28 mouse cellular contexts compared by ENCODE assay signal in genomic region chr6:61127238-61127637, GRCm38 (mm10). TPM values are rescaled to one million over a fixed set of nuclear protein-coding genes. Genes with fewer than 3 reads are reported as not detected.
"Had no signal": no experiment of that assay in that cellular context is flagged by ENCODE, and none has a peak within 500 bp of the region (broad histone marks: within the 10 kb centered on the region; RNA-seq: fewer than 3 reads in every experiment).

No protein-coding gene starts in this region.

- H3K27ac ChIP-seq: gastrocnemius, adult 2 months; heart, embryonic 10.5 days; heart, embryonic 13.5 days; heart, embryonic 15.5 days; hindbrain, embryonic 10.5 days; hindbrain, embryonic 12.5 days; hindbrain, embryonic 14.5 days; layer of hippocampus, adult 2 months; left cerebral cortex, adult 2 months; limb, embryonic 10.5 days; limb, embryonic 12.5 days; liver, embryonic 13.5 days; liver, embryonic 15.5 days had no signal

- H3K4me2 ChIP-seq: heart, embryonic 13.5 days; heart, embryonic 15.5 days; hindbrain, embryonic 12.5 days; hindbrain, embryonic 14.5 days; limb, embryonic 12.5 days; liver, embryonic 11.5 days; liver, embryonic 13.5 days; liver, embryonic 15.5 days had no signal

- H3K4me3 ChIP-seq: gastrocnemius, adult 2 months; heart, embryonic 10.5 days; heart, embryonic 13.5 days; heart, embryonic 15.5 days; hindbrain, embryonic 10.5 days; hindbrain, embryonic 12.5 days; layer of hippocampus, adult 2 months; left cerebral cortex, adult 2 months; limb, embryonic 10.5 days; limb, embryonic 12.5 days; liver, embryonic 13.5 days; liver, embryonic 15.5 days had no signal

- DNase-seq: gastrocnemius, adult 2 months; gastrocnemius, postnatal 10 days; gastrocnemius, postnatal 25 days; heart, adult 18-20 months; heart, postnatal 14 days; heart, postnatal 36 days; kidney, adult 18-20 months; kidney, adult 8-10 months; kidney, postnatal 10 days; kidney, postnatal 25 days; kidney, postnatal 4 days; liver; liver, embryonic 13.5 days had no signal

- H3K27me3 ChIP-seq: heart, embryonic 13.5 days; heart, embryonic 15.5 days; hindbrain, embryonic 12.5 days; limb, embryonic 12.5 days; liver, embryonic 13.5 days; liver, embryonic 15.5 days had no signal

- ATAC-seq: hindbrain, embryonic 16.5 days; inflammation-experienced regulatory T-cells, adult 6 months; intestine, postnatal 0 days had no signal

- H3K9me3 ChIP-seq: heart, embryonic 13.5 days; heart, embryonic 15.5 days; hindbrain, embryonic 10.5 days; limb, embryonic 10.5 days; limb, embryonic 12.5 days; liver, embryonic 13.5 days; liver, embryonic 15.5 days had no signal

- H3K9ac ChIP-seq: heart, embryonic 13.5 days; heart, embryonic 15.5 days; hindbrain, embryonic 12.5 days; hindbrain, embryonic 14.5 days; limb, embryonic 12.5 days; liver, embryonic 13.5 days; liver, embryonic 15.5 days had no signal

- H3K4me1 ChIP-seq: heart, embryonic 10.5 days; heart, embryonic 13.5 days; heart, embryonic 15.5 days; hindbrain, embryonic 10.5 days; hindbrain, embryonic 12.5 days; limb, embryonic 12.5 days; liver, embryonic 13.5 days; liver, embryonic 15.5 days had no signal

- H3K36me3 ChIP-seq: heart, embryonic 10.5 days; heart, embryonic 13.5 days; heart, embryonic 15.5 days; hindbrain, embryonic 10.5 days; hindbrain, embryonic 12.5 days; limb, embryonic 10.5 days; limb, embryonic 12.5 days; liver, embryonic 13.5 days; liver, embryonic 15.5 days had no signal

RNA-seq across cellular contexts. Expression of gene Ccser1, which starts 52.9 kb away (rescaled TPM):
- polyA plus RNA-seq: inflammation-experienced regulatory T-cells, adult 6 months had no signal
